10 mouse cellular contexts compared by ENCODE assay signal in genomic region chr4:40221876-40222585, GRCm38 (mm10).
"Had no signal": no experiment of that assay in that cellular context is flagged by ENCODE, and none has a peak within 500 bp of the region (broad histone marks: within the 10 kb centered on the region; RNA-seq: fewer than 3 reads in every experiment).

No protein-coding gene starts in this region.

- H3K27ac ChIP-seq: limb, embryonic 13.5 days; liver, embryonic 14.5 days; macrophage; midbrain, embryonic 13.5 days had no signal

- H3K4me2 ChIP-seq: limb, embryonic 13.5 days; midbrain, embryonic 13.5 days had no signal

- H3K9me3 ChIP-seq: limb, embryonic 13.5 days; midbrain, embryonic 13.5 days had no signal

- ATAC-seq: inflammation-experienced regulatory T-cells, adult 6 months had no signal

- H3K9ac ChIP-seq: limb, embryonic 13.5 days; liver, embryonic 14.5 days; lung, embryonic 14.5 days; midbrain, embryonic 13.5 days had no signal

- H3K4me3 ChIP-seq: limb, embryonic 13.5 days; midbrain, embryonic 13.5 days; myocyte had no signal

- H3K36me3 ChIP-seq: midbrain, embryonic 13.5 days had no signal

- DNase-seq: lung, embryonic 14.5 days; lung, postnatal 14 days; right cerebral cortex, postnatal 14 days; thymus, postnatal 36 days had no signal

- H3K4me1 ChIP-seq: limb, embryonic 13.5 days had no signal

- H3K27me3 ChIP-seq: midbrain, embryonic 13.5 days had no signal
